Mouse (Mus musculus) urinary bladder, postnatal 25 days (tissue): ENCODE results near the gene Cpm.
"Not testable (repeated sequence)": the region's sequence is repeated elsewhere in the genome, so short reads cannot be mapped to it uniquely, and the experiment has no call there.

ENCODE experiments used
- DNase-seq: peaks from one replicate; pipeline ENCODE4 v3.0.0; 2022; ENCODE audit warnings: low spot score

The Cpm gene

DNA sequence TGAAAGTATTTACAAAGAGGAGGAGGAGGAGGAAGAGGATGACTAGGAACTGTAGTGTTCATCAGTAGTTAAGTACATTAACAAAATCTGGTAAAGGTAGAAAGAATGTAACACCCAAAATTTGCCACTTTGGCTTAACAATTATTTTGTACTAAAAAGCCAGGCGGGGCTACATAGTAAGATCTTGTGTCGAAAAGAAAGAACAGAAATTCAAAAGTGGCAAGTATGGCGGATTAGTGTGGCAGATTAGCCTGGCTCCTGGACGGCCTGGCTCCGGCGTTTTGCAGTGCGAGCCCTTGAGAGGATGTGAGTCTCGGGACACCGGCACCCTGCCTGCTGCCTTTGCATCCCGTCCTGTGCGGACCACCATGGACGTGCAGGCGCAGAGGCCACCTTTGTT, 35.4 kb upstream of the Cpm start:
- DNase-seq = no peak

DNA sequence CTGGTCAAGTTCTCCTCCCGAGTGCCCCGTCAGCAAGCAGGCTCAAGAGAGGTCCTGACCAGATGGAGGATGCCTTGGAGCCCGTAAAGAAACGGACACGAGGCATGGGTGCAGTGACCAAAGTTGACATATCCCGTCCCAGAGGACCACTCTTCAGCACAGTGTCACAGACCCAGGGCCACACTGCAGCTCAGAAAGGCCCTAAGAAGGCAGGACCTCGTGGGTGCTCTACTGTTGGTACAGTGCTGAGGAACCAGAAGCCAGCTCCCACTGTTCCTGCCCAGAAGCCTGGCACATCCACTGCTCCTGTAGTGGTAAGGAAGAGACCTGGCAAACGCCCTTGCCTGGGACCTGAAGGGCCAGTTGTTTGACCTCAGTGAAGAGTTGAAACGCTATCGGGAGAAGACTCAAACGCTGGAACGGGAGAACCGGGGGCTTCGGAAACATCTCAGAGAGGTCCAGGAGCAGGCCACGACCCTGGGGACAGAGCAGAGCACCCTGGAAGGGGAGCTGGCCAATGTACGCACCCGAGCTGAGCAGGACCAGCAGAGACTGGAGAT, 34.9 kb upstream of the Cpm start:
- DNase-seq = no peak

DNA sequence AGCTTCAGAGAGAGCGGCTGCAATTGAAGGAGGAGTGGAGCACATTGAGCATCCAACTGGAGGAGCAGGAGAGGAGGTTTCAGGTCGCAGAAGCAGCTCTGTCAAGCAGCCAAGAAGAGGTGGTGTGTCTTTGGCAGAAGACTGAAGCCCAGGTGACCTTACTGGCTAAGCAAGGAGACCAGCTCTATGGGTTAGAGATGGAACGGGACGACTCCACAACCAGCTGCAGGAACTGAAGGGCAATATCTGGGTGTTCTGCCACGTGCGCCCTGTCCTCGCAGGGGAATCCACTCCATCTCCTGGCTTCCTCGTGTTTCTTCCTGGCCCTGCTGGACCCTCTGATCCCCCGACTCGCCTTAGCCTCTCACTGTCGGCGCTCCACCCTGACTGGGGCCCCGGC, 34.4 kb upstream of the Cpm start:
- DNase-seq = no peak

DNA sequence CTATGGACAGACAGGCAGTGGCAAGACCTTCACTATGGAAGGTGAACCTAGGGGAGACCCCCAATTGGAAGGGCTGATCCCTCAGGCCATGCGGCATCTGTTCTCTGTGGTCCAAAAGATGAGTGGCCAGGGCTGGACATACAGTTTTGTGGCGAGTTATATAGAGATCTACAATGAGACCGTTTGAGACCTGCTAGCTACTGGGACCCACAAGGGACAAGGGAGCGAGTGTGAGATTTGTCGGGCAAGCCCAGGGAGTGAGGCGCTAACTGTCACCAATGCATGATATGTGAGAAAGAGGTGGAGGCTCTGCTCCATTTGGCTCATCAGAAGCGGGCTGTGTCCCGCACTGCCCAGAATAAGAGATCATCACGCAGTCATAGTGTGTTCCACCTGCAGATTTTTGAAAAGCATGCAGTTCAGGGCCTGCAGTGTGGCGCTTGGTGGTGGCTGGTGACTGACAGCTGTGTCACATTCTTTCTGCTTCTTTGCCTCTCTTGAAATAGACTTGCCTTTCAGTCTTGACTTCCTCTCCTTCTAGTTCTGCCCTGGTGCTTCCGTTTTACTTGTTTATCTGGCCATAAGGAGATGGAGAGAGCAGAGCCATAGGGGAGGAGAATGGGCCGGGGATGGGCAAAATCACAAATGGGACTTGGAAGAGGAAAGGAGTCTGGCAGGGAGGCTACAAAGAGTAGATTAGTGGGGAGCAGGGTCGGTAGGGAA, 33.7 kb upstream of the Cpm start:
- DNase-seq = no peak

DNA sequence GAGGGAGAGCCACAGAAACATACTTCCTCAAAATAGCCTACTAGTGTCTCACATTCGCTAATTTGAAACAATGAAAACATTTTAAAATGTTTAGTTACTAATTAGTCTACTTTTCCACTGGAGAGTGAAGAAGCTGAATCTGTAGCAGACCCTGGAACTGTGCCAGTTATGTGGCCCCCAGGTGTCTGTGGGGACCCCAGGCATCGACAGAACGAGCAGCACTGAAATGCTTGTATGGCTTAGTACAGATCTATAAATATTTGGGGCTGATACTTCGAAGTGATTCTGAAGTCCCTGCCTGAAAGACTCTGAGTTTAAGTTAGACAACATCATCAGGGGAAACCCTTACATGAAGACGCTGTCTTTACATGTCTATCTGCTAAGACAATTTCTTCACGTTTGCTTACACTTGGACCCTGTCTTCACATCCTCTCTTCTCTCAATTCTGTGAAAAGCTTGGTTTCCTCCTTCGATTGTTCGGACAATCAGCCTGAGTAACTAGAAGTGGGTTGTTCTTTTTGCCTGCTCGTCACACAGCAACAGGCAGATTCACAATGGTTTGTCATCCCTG, 33.0 kb upstream of the Cpm start:
- DNase-seq = no peak

DNA sequence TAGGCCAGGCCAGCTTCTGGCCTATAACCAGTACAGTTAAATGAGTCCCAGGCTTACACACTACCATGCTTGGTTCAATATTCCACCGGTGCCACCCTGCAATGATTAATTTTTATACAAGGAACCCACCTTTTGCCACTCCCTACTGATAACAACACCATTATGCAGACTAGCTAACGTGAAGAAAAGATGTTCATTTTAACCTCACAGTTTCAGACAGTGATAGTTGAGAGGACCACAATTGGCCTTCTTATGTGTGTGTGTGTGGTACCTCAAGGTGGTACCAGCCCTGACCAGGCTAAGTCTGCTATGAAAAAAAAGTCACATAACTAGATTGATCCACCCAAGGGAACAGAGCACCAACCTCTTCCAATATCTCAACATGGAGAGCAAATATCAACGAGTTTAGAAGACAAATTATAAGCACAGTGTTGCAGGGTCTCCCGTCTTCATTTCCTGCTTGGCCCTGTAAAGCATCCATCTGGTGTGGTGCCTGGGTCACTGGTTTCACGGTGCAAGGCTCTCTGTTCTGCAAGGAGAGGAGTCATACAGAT, 32.5 kb upstream of the Cpm start:
- no peak for DNase-seq

DNA sequence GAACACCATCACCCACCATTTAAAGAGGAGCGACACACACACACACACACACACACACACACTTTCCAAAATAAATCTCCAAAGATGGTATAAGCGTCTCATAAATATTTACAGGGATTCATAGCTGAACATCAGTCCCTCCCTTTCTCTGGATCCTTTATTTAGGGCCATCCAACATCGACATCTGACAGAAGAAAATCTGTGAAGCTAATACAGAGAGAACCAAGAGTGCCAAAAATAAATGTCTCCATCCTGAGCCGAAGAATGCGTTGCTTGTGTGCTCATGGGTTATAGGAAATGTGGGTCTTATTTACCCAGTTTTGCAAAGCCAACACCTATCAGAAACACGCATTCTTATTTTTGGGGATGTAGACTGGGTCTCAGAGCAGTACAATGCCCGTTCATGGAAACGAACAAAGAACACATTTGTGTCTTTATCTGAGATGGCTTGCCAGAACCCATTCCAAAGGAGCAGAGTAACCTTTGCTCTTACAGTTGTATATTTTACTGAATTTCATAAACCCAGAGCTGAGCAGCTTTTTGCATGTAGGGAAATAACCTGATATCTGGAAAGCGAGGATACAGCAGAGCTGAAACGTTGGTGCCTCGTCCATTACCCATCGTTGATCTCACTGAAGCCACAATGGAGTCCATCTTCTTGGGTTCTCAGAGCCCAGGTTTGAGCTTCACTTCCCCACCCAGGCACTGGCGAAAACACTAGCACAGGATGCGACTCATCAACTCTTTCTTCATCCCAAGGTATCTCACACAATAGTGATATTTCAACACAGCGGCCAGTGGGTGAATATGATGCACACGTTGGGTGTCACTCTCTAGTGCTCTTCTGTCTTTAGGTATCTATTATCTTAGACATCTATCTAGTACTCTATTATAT, 31.7 kb upstream of the Cpm start:
- not testable (repeated sequence) for DNase-seq

DNA sequence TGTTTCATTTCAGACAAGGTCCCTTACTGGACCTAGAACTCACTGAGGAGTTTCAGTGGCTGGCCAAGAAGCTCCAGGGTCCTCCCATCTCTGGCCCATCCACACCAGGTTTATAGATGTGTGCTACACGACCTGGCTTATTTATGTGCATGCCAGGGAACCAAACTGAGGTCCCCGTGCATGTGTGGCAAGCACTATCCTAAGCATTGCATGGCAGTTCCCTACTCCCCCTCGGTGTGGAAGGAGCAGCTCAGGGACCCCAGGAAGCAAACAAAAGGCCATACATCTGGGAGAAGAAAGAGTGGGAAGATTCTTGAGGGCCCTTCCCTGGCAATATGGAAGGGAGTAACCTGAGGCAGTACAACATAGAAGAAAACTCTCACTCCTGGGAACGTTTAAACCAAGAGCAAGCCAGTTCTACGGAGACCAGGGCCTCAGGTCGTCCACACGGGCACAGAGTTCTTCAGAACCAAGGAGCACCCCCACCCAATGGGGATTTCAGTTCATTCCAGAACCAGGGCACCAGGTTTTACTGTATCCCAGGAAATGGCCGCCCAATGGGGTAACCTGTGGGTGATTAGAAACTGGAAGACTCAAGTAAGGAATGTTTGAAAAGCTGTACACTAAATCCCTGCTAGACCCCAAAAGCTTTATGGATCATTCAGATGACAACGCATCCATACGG, 30.9 kb upstream of the Cpm start:
- DNase-seq = no peak

DNA sequence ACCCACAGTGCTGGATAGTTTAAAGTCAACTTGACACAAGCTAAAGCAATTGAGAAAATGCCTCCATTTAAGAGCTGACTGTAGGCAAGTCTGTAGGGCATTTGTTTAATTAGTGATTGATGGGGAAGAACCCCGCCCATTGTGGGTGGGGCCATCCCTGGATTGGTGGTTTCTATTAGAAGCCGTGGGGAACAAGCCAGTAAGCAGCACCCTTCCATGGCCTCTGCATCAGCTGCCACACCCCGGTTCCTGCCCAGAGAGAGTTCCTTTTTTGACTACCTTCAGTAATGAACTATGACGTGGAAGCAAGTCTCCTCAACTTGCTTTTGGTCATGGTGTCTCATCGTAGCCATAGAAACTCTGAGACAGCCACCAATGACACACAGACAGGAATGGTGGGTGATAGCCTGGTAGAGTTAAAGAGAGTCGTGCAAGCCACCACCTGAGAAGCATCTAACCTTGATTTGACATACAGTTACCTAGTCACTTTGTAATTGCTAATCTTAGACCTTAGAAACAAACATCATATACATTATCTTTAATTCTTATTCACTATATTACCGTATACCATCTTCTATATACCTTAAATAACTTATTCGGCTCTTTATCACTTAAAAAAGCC, 30.2 kb upstream of the Cpm start:
- DNase-seq = not testable (repeated sequence)

DNA sequence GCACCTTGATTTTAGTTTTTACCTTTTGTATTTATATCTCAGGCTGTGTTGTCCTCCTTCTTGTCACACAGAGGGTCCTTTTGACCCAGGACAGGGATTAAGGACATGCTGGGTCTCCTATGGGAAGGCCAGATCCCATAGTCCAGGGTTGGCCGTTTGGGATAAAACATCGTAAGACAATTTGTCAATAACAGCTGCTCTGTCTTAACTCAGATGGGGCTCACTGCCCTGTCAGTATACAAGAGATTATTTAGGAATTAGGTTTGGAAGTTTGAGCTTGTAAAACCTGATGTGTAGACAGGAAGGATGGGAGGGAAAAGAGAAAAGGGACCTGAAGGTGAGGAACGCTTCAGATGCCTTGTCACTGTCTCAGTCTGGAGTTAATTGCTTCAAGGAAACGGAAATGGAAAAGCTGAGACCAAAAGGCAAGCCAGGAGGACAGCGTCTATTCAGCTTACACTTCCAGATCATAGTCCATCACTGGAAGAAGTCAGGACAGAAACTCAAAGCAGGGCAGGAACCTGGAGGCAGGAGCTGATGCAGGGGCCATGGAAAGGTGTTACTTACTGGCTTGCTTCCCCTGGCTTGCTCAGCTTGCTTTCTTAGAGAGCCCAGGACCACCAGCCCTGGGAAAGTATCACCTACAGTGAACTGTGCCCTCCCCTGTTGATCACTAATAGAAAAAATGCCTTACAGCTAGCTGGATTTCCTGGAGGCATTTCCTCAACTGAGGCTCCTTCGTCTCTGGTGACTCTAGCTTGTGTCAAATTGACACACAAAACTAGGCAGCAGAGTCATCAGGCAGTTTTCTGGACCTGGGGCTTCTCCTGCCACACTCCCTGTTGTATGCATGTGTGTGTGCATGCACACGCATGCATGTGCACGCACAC, 27.9 kb upstream of the Cpm start:
- DNase-seq = no peak

DNA sequence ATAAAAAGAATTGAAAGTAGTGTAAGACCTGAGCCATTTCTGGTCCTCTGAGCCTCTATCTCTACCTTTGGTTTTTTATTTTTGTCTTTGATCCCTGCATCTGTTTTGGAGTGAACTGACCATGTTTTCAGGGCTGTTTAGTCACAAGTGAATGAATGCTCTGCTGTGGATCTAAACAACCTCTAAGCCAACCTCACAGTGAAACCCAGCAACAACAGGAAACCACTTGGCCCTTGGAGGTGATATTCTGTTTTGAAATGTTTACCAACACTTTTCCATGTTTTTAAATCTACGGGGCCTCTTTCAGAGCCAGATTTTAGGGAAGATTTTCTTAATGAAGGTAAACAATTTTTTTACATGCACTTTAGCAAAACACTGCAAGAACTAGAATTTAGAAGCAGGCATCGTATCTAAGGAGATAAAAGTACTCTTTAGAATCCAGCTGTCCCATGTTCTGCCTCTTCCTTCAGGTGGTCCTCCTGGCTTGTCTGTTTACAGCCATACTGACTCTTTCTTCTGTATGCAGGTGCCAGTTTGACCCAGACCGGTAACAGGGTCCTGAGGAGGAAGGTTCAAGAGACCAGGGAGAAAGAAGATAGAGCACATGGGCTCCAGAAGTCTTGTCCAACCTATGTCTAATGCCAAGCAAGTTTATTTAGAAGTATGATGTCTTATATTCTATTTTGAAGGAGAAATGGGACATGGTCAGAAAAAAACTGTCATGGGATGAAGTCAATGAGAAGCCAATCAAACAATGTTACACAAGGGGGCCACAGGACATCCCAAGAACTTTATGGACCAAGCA, 26.8 kb upstream of the Cpm start:
- no peak for DNase-seq

DNA sequence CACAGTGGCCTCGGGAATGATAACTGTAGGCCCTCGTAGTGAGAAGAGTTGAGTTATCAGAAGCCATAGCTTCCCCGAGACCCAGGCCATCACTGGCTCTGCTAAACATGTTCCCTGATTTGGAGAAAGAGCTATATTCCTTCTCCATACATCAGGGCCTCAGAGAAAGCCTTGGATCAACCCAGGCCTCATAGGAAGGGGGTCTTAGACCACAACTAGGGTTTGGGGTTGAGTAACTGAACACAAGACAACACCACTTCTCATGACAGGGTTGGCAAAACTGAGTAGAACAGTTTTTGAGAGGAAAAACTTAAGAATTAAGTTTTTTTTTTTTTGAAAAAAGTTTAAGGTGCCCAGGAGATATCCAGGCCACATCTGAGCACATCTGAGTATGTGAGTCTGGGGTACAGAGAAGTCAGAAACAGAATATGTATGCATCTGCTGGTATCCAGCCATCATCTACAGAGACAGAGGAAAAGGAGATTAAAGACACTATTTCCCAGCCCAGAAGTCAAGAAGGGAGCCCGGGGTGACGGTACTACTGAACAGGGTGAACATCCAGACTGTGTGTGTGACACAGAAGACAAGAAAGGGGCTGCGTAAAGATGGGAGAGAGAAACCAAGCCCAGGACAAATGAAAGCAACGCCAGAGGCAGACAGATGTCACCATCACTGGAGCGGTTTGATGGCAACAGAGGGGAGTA, 26.0 kb upstream of the Cpm start:
- no peak for DNase-seq

DNA sequence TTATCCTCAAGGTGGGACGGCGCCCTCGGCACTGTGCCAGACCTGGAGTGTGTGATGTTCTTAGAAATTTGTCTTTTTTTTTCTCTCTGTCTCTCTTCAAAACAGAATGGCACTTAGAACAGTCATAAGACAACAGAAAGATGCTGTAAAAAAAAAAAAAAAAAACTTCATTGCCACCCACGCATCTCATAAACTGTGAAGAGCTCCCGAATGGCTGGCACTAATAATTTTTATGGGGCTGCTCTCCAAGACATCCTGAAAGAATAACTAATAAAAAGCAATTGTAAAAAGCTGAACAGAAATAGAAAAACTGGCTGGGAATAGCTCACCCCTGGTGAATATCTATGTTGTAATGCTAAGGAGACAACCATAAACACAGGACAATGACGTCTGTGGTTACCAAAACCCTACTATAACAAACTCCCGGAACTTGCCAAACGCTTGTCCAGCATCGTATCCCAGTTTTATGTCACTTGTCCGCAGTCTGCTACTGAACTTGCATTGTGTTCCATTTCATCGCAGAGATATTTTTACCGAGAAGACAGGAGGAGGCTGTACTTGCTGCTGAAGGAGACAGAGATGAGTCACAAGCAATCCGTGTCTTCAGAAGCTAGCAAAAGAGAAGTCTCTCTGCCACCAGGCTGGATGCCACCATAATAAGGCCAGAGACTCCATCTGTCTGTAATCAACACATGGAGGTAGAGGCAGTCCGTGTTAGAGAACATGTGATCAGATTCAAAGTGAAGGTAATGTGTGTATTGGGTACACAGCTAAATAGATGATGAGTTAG, 25.3 kb upstream of the Cpm start:
- DNase-seq = no peak

DNA sequence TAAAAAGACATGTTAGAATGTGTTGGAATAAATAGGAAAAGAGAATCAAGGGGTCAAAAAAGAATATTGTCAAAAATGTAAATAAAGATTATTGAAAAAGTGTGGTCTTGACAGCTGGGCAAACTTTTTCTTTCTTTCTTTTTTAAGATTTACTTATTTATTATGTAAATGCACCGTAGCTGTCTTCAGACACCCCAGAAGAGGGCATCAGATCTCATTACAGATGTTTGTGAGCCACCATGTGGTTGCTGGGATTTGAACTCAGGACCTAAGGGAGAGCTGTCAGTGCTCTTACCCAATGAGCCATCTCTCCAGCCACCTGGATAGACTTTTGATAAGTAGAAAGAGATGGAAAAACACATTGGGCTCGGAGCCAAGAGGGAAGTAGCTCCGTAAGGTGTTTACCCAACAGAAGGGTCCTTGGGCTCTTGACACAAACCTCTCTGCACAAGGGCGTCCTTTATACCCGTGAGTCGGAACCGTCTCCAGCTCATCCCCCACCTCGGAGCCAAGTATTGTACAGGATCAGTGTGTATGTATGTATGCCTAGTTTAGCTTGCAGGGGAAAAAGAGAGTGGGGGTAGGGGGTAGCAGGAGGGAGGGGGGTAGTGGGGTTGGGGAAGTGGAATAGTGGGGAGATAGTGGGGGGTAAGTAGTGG, 24.5 kb upstream of the Cpm start:
- DNase-seq = no peak

DNA sequence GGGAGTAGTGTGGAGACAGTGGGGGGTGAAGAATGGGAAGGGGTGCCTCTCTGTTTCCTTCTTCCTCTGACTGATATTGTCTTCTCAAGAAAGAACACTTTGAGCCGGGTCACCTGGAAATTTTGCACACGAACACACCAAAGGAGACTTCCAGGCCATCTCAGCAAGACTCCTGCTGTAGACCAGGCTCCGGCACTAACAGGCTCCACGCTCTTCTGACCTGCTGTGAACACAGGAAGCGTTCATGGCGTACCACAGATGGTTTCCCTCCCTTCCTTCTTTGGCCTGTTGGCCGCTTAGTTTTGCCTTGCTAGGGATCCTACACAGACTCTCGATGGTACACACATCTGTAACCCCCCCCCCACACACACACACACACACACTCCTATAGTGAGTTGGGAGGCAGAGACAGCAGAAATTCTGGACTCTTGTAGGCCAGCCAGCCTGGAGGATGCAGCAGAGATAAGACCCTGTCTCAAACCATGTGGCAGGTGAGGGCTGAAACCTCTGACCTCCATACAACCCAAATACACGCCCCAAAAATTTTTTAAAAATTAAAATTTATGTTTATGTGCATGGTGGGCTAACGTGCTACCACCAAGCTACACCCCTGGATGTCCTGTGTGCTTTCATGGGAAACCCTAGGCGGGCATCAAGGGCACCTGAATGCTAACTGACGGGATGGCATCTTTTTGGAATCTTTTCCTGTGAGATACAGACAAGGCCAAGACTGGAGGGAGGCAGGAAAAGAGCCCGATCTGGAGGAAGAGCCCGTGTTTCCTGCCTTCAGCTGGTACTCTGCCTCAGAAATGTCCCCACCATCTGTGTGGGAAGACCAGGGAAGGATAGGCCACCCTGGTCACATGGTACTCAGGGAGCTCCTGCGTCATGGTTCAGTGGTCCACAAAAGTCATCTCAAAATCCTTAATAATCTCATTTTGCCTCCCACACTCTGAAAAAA, 23.7 kb upstream of the Cpm start:
- no peak for DNase-seq

DNA sequence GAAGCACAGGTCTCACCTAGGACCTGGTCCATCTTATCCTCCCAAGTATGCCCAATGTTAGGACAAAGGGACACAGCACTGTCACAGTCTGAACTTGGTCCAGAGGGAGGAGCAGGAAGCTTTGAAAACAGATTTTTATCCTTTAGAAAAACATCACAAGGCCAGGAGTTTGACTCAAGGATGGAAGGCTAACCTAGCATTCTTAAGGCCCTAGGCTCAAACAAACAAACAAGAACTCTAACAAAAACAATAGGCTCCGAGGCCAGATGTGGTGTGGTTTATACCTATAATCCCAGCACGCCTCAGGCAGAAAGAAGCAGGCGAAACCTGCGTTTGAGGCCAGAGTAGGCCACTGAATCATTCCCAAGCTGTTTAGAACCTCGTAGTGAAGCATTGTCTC, 22.9 kb upstream of the Cpm start:
- no peak for DNase-seq
